Comparison of ENCODE assay signal across 17 mouse cellular contexts in the genomic region with DNA sequence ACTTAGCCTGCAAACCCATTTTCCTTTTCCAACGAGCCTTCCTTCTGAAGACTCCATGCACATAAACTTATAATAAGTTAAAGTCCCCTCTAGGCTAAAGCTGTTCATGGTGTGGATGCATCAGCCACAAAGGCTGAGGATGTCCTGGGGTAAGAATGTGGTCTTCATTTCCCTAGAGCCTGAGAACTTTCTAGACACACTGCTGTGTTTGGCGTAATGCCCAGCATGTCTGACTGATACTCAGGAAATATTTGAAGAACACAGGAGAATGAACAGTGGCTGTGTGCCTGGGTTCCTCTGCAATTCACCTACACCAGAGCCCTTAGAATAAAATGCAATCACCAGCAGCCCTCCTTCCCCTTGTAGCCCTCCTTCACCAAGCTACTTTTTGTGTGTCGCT.
DNase-seq lines count a peak whose midpoint lies in the region; ATAC-seq and TF ChIP-seq lines count a peak whose summit lies in the region.
"Had no signal": no experiment of that assay in that cellular context is flagged by ENCODE, and none has a peak within 500 bp of the region (broad histone marks: within the 10 kb centered on the region; RNA-seq: fewer than 3 reads in every experiment).

No protein-coding gene starts in this region.

- H3K27me3 ChIP-seq in heart, embryonic 12.5 days (replicated peaks) = no peaks in the 10 kb centered on the region
- no peaks in the 10 kb centered on the region for H3K27me3 ChIP-seq in kidney, postnatal 0 days (ENCODE audit: insufficient read depth, low read length)
- H3K27me3 ChIP-seq in kidney, embryonic 14.5 days (ENCODE audit: control insufficient read depth, insufficient read depth, low read length) = no peaks in the 10 kb centered on the region
- H3K27me3 ChIP-seq in forebrain, embryonic 11.5 days (ENCODE audit: control insufficient read depth, insufficient read depth, low read length) = no peaks in the 10 kb centered on the region
- H3K27me3 ChIP-seq: embryonic facial prominence, embryonic 13.5 days; liver, embryonic 13.5 days; stomach, embryonic 15.5 days had no signal

- intact Hi-C loops in heart, postnatal 14 days (cut with DNase I) = no loop called here

- H3K4me3 ChIP-seq in heart, embryonic 12.5 days = no peak overlapping the region
- H3K4me3 ChIP-seq in kidney, postnatal 0 days (replicated peaks; ENCODE audit: low read depth, low read length) = no peak overlapping the region
- no peak overlapping the region for H3K4me3 ChIP-seq in kidney, embryonic 14.5 days (ENCODE audit: low read length)
- H3K4me3 ChIP-seq in forebrain, embryonic 11.5 days (ENCODE audit: low read depth, low read length) = no peak overlapping the region
- H3K4me3 ChIP-seq: embryonic facial prominence, embryonic 13.5 days; forebrain, embryonic 10.5 days; liver, embryonic 13.5 days; stomach, embryonic 15.5 days had no signal

- WGBS in heart, embryonic 12.5 days = 69% methylated on average over 3 of the region's 3 CpGs
- 58% methylated on average over 3 of the region's 3 CpGs for WGBS in kidney, postnatal 0 days
- 76% methylated on average over 3 of the region's 3 CpGs for WGBS in kidney, embryonic 14.5 days
- WGBS in forebrain, embryonic 11.5 days = 80% methylated on average over 3 of the region's 3 CpGs

- no peak for TF ChIP-seq CTCF in kidney, postnatal 0 days (IDR thresholded peaks at IDR 0.05; ENCODE audit: low read depth)

- 0 out of 2 replicates have a peak, but pooled peaks have one; percentile 22 for ATAC-seq in heart, embryonic 12.5 days (ENCODE audit: insufficient number of reproducible peaks, low FRiP score)
- no peak for ATAC-seq in kidney, postnatal 0 days (replicated peaks; ENCODE audit: low FRiP score, low read depth)
- ATAC-seq in kidney, embryonic 14.5 days (ENCODE audit: low FRiP score, low TSS enrichment) = no peak
- peak; percentile 42 to 48; a peak in 2 of 4 replicates for ATAC-seq in hematopoietic stem cell, adult 5-6 weeks (replicated peaks in 1 of 2; ENCODE audit: insufficient read depth in 1 of 2, low FRiP score in 2 of 2, low TSS enrichment in 1 of 2, low read depth in 1 of 2, poor library complexity in 2 of 2, severe bottlenecking in 2 of 2)
- ATAC-seq in forebrain, embryonic 11.5 days (replicated peaks; ENCODE audit: low FRiP score) = no peak
- ATAC-seq: CD4-positive, CD25-positive, alpha-beta regulatory T cell, adult 4 months; intestine, embryonic 16.5 days; lung, postnatal 0 days had no signal

- H3K4me1 ChIP-seq in heart, embryonic 12.5 days (replicated peaks) = peaks cover 5% of the 10 kb centered on the region
- H3K4me1 ChIP-seq in kidney, postnatal 0 days (replicated peaks; ENCODE audit: insufficient read depth, low read length) = no peaks in the 10 kb centered on the region
- H3K4me1 ChIP-seq in kidney, embryonic 14.5 days (ENCODE audit: control insufficient read depth, insufficient read depth, low read length) = no peaks in the 10 kb centered on the region
- H3K4me1 ChIP-seq in forebrain, embryonic 11.5 days (replicated peaks; ENCODE audit: control insufficient read depth, insufficient read depth, low read length) = no peaks in the 10 kb centered on the region; the same call in 1 of the 2 replicates
- H3K4me1 ChIP-seq: liver, embryonic 13.5 days; stomach, embryonic 15.5 days had no signal

- no peak overlapping the region for H3K4me2 ChIP-seq in heart, embryonic 12.5 days
- no peak overlapping the region for H3K4me2 ChIP-seq in kidney, postnatal 0 days (ENCODE audit: low read length)
- no peak overlapping the region for H3K4me2 ChIP-seq in kidney, embryonic 14.5 days (replicated peaks; ENCODE audit: low read depth, low read length)
- H3K4me2 ChIP-seq in forebrain, embryonic 11.5 days (ENCODE audit: low read depth, low read length, severe bottlenecking) = no peak overlapping the region
- H3K4me2 ChIP-seq: embryonic facial prominence, embryonic 13.5 days; liver, embryonic 13.5 days; stomach, embryonic 15.5 days had no signal

- H3K36me3 ChIP-seq in heart, embryonic 12.5 days = no peaks in the 10 kb centered on the region
- no peaks in the 10 kb centered on the region for H3K36me3 ChIP-seq in kidney, postnatal 0 days (ENCODE audit: insufficient read depth, low read length)
- no peaks in the 10 kb centered on the region for H3K36me3 ChIP-seq in kidney, embryonic 14.5 days (ENCODE audit: control insufficient read depth, insufficient read depth, low read length)
- no peaks in the 10 kb centered on the region for H3K36me3 ChIP-seq in forebrain, embryonic 11.5 days (ENCODE audit: control insufficient read depth, insufficient read depth, low read length)
- H3K36me3 ChIP-seq: embryonic facial prominence, embryonic 13.5 days; forebrain, embryonic 10.5 days; liver, embryonic 13.5 days; stomach, embryonic 15.5 days had no signal

- H3K9ac ChIP-seq in heart, embryonic 12.5 days = no peak overlapping the region
- H3K9ac ChIP-seq in kidney, postnatal 0 days (ENCODE audit: low read depth, low read length) = no peak overlapping the region
- no peak overlapping the region for H3K9ac ChIP-seq in kidney, embryonic 14.5 days (ENCODE audit: low read depth, low read length)
- no peak overlapping the region for H3K9ac ChIP-seq in forebrain, embryonic 11.5 days (ENCODE audit: low read length)
- H3K9ac ChIP-seq: embryonic facial prominence, embryonic 13.5 days; liver, embryonic 13.5 days; stomach, embryonic 15.5 days had no signal

- no peak for DNase-seq in heart, postnatal 14 days
- peak; percentile 75 for DNase-seq in kidney, postnatal 0 days (ENCODE audit: low spot score)
- DNase-seq in Muller cell, postnatal 12 days (ENCODE audit: inconsistent ontology term) = peak; percentile 79
- no peak for DNase-seq in forebrain, embryonic 11.5 days (ENCODE audit: low spot score)
- DNase-seq in embryo, embryonic 10.5 days (ENCODE audit: low spot score) = no peak
- DNase-seq: cerebellum, adult 11 months; liver, embryonic 13.5 days; retina, postnatal 1 day had no signal

- H3K9me3 ChIP-seq in heart, embryonic 12.5 days (replicated peaks) = no peaks in the 10 kb centered on the region
- H3K9me3 ChIP-seq in kidney, postnatal 0 days (replicated peaks; ENCODE audit: low read length) = no peaks in the 10 kb centered on the region
- H3K9me3 ChIP-seq in kidney, embryonic 14.5 days (ENCODE audit: control insufficient read depth, low read length) = no peaks in the 10 kb centered on the region; the same call in 1 of the 2 replicates
- H3K9me3 ChIP-seq in forebrain, embryonic 11.5 days (ENCODE audit: control insufficient read depth, low read length) = no peaks in the 10 kb centered on the region
- H3K9me3 ChIP-seq: embryonic facial prominence, embryonic 13.5 days; liver, embryonic 13.5 days; stomach, embryonic 15.5 days had no signal

- no peak overlapping the region for H3K27ac ChIP-seq in heart, embryonic 12.5 days (ENCODE audit: poor library complexity, severe bottlenecking)
- H3K27ac ChIP-seq in kidney, postnatal 0 days = no peak overlapping the region
- H3K27ac ChIP-seq in kidney, embryonic 14.5 days (ENCODE audit: low read depth, low read length) = no peak overlapping the region
- no peak overlapping the region for H3K27ac ChIP-seq in forebrain, embryonic 11.5 days (ENCODE audit: low read depth, low read length)
- H3K27ac ChIP-seq: embryonic facial prominence, embryonic 13.5 days; forebrain, embryonic 10.5 days; liver, embryonic 13.5 days; stomach, embryonic 15.5 days had no signal

Comparison
In these comparisons a context has a peak if more than half of its experiments do, and no peak if none do; other contexts are left out.
1. ATAC-seq: peak in heart, embryonic 12.5 days (single experiment) and hematopoietic stem cell, adult 5-6 weeks (2 of 2); none in kidney, postnatal 0 days (single experiment), kidney, embryonic 14.5 days (single experiment) and forebrain, embryonic 11.5 days (single experiment).
2. DNase-seq: peak in kidney, postnatal 0 days (single experiment) and Muller cell, postnatal 12 days (single experiment); none in heart, postnatal 14 days (0 of 2), forebrain, embryonic 11.5 days (single experiment) and embryo, embryonic 10.5 days (single experiment).